Mouse (Mus musculus): ENCODE measurements around the gene Atp6ap1. TPM values are rescaled to one million over a fixed set of nuclear protein-coding genes. Genes with fewer than 3 reads are reported as not detected.

Atp6ap1 gene
- polyA plus RNA-seq, 1 experiment from 2014 or later = 191 TPM

GRCm38 (mm10) chrX:74312540-74313464, 15.9 kb downstream of the Atp6ap1 start, which contains the start of gene Fam50a:
Gene Fam50a (plus strand): TSS chrX:74313033.
- ATAC-seq (replicated peaks) = peak; percentile 97
- Histone ChIP-seq H3K4me2 (replicated peaks) (peak within 1 kb of the TSS; percentile 65), H3K4me1 (peaks cover 13% of the 10 kb centered on the region), H3K27ac (replicated peaks) (peak within 1 kb of the TSS; percentile 90), H3K27me3 (no peaks in the 10 kb centered on the region), H3K36me3 (peaks cover 15% of the 10 kb centered on the region; the same call in 1 of the 2 replicates), H3K4me3 (peak within 1 kb of the TSS; percentile 71), H3K9ac (replicated peaks) (peak within 1 kb of the TSS; percentile 74), H3K9me3 (no peaks in the 10 kb centered on the region)
- whole genome bisulfite sequencing = 23% methylated on average over 59 of the region's 59 CpGs

- Histone ChIP-seq H3K9ac (replicated peaks) (peak within 1 kb of the TSS; percentile 70), H3K9me3 (no peaks in the 10 kb centered on the region), H3K27me3 (no peaks in the 10 kb centered on the region), H3K4me1 (peaks cover 36% of the 10 kb centered on the region), H3K4me2 (replicated peaks) (peak within 1 kb of the TSS; percentile 62), H3K36me3 (no peaks in the 10 kb centered on the region), H3K4me3 (peak within 1 kb of the TSS; percentile 56), H3K27ac (replicated peaks) (peak within 1 kb of the TSS; percentile 92)
- peak; percentile 95 for ATAC-seq (replicated peaks)
- WGBS = 27% methylated on average over 28 of the region's 30 CpGs
Measured at GRCm38 (mm10) chrX:74328725-74329161, 31.8 kb downstream of the Atp6ap1 start, which contains the start of gene Plxna3. Gene Plxna3 (plus strand): TSS chrX:74329066.

- ATAC-seq (replicated peaks) = peak; percentile 54
- Histone ChIP-seq H3K9ac (replicated peaks) (peak overlapping the region; percentile 70), H3K4me1 (peaks cover 36% of the 10 kb centered on the region), H3K9me3 (no peaks in the 10 kb centered on the region), H3K36me3 (no peaks in the 10 kb centered on the region), H3K4me2 (replicated peaks) (peak overlapping the region; percentile 62), H3K27ac (replicated peaks) (peak overlapping the region; percentile 92), H3K4me3 (peak overlapping the region; percentile 56), H3K27me3 (no peaks in the 10 kb centered on the region)
- WGBS = 16% methylated on average over 10 of the region's 10 CpGs
Measured at GRCm38 (mm10) chrX:74329215-74329671, 32.3 kb downstream of the Atp6ap1 start.

GRCm38 (mm10) chrX:74330166-74330930, 33.5 kb downstream of the Atp6ap1 start:
- H3K36me3 ChIP-seq = peaks cover 6% of the 10 kb centered on the region
- H3K4me2 ChIP-seq (replicated peaks) = peak overlapping the region; percentile 62
- peak overlapping the region; percentile 70 for H3K9ac ChIP-seq (replicated peaks)
- WGBS = 41% methylated on average over 2 of the region's 2 CpGs
- no peaks in the 10 kb centered on the region for H3K27me3 ChIP-seq
- H3K27ac ChIP-seq (replicated peaks) = peak overlapping the region; percentile 92
- H3K9me3 ChIP-seq = no peaks in the 10 kb centered on the region
- H3K4me3 ChIP-seq = peak overlapping the region; percentile 56
- peaks cover 36% of the 10 kb centered on the region for H3K4me1 ChIP-seq
- no peak for ATAC-seq (replicated peaks)

DNA sequence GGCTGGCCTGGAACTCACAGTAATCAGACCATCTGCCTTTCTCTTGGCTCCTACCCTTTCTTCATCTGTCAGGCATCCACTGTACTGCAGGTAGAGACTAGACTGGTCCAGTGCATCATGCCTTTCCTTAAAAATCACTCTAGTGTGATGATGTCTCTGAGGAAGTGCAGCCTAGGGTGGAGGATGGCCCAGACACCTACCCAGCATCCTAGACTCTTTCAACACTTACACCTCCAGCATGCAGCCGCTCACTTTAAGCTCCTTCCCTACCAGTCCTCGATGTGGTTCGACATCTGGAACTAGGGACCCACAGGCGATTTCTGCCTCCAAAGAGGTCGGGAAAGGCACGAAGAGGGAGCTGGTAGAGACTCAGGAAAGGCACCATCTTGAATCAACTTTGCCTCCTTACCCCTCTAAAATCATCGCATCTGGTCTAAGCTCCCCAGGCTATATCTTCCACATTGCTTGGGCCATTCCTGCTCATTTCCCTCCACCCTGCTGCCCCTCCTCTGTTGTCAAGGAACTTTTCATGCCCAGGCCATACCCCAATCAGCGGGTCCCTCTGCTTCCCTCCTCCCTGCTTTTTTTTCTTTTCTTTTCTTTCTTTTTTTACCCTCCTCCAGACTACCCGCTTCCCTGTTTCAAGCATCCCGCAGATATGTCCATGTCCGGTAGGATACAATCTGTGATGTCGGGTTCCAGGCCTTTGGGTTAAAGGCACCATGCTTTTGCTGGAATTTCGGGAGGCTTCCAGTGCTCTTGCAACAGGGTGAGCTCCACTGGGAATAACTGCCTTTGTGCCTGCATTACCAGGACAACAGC, 56.0 kb downstream of the Atp6ap1 start:
- ATAC-seq (replicated peaks) = peak; percentile 74
- Histone ChIP-seq H3K9me3 (no peaks in the 10 kb centered on the region), H3K4me1 (peaks cover 4% of the 10 kb centered on the region; the same call in 1 of the 2 replicates), H3K27me3 (no peaks in the 10 kb centered on the region), H3K9ac (replicated peaks) (peak overlapping the region; percentile 51), H3K4me3 (peak overlapping the region; percentile 45), H3K4me2 (replicated peaks) (peak overlapping the region; percentile 54), H3K27ac (replicated peaks) (peak overlapping the region; percentile 74), H3K36me3 (no peaks in the 10 kb centered on the region)
- 27% methylated on average over 13 of the region's 13 CpGs for WGBS

DNA sequence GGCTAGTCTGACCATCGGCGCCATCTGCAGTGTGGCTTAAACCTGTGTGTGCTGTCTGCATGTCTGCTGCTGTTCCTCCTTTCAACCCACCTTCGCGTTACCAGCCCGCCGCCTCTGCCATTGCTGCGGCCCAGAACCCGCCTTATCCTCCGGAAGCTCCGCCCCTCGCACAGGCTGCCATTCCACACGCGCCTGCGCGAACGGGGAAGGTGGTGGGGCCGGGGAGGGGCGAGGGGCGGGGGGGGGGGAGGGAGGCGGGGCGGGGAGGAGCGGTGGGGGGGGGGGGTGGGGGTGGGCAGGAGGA, 56.5 kb downstream of the Atp6ap1 start, which contains the start of gene Lage3:
Gene Lage3, minus strand, starts transcription at position 152 of the 304 bp plus-strand sequence.
- no peaks in the 10 kb centered on the region for H3K27me3 ChIP-seq
- peak within 1 kb of the TSS; percentile 74 for H3K27ac ChIP-seq (replicated peaks)
- whole genome bisulfite sequencing = 16% methylated on average over 10 of the region's 22 CpGs
- H3K9ac ChIP-seq (replicated peaks) = peak within 1 kb of the TSS; percentile 51
- peak within 1 kb of the TSS; percentile 54 for H3K4me2 ChIP-seq (replicated peaks)
- peak; percentile 89 for ATAC-seq (replicated peaks)
- peaks cover 4% of the 10 kb centered on the region; the same call in 1 of the 2 replicates for H3K4me1 ChIP-seq
- no peaks in the 10 kb centered on the region for H3K9me3 ChIP-seq
- no peaks in the 10 kb centered on the region for H3K36me3 ChIP-seq
- peak within 1 kb of the TSS; percentile 45 for H3K4me3 ChIP-seq

Small RNAs within 50 kb of the gene (microRNA-seq; reads per million reads assigned to microRNA genes)
- gene Mir7091 (not detected), gene Mir7092 (1.5 reads per million)

Other genes starting within 250 kb of the Atp6ap1 start
- not detected in 2 replicates for gene Opn1mw, start 169.6 kb upstream of the Atp6ap1 start, polyA plus RNA-seq (2015; fragmentation: Nextera tagmentation; extraction: Ambion mirVana)
- 15.9 and 16.4 TPM in 2 replicates for gene Mecp2, start 161.7 kb upstream of the Atp6ap1 start, polyA plus RNA-seq (2015; fragmentation: Nextera tagmentation; extraction: Ambion mirVana)
- not detected in 2 replicates for gene Tex28, start 129.3 kb upstream of the Atp6ap1 start, polyA plus RNA-seq (2015; fragmentation: Nextera tagmentation; extraction: Ambion mirVana)
- gene Tktl1, start 119.8 kb upstream of the Atp6ap1 start, polyA plus RNA-seq (2015; fragmentation: Nextera tagmentation; extraction: Ambion mirVana) = 0.19 TPM in 1 of 2 replicates, not detected in the other
- 105 and 116 TPM in 2 replicates for gene Flna, start 47.3 kb upstream of the Atp6ap1 start, polyA plus RNA-seq (2015; fragmentation: Nextera tagmentation; extraction: Ambion mirVana)
- 17.7 and 18.1 TPM in 2 replicates for gene Emd, start 42.4 kb upstream of the Atp6ap1 start, polyA plus RNA-seq (2015; fragmentation: Nextera tagmentation; extraction: Ambion mirVana)
- gene Rpl10, start 26.3 kb upstream of the Atp6ap1 start, polyA plus RNA-seq (2015; fragmentation: Nextera tagmentation; extraction: Ambion mirVana) = 503 and 525 TPM in 2 replicates
- 93.6 and 101 TPM in 2 replicates for gene Taz, start 15.2 kb upstream of the Atp6ap1 start, polyA plus RNA-seq (2015; fragmentation: Nextera tagmentation; extraction: Ambion mirVana)
- gene Dnase1l1, start 14.8 kb upstream of the Atp6ap1 start, polyA plus RNA-seq (2015; fragmentation: Nextera tagmentation; extraction: Ambion mirVana) = 2.2 and 2.4 TPM in 2 replicates
- 923 and 936 TPM in 2 replicates for gene Gdi1, start 7.9 kb downstream of the Atp6ap1 start, polyA plus RNA-seq (2015; fragmentation: Nextera tagmentation; extraction: Ambion mirVana)
- 65.1 and 65.6 TPM in 2 replicates for gene Fam50a, start 15.9 kb downstream of the Atp6ap1 start, polyA plus RNA-seq (2015; fragmentation: Nextera tagmentation; extraction: Ambion mirVana)
- gene Plxna3, start 32.0 kb downstream of the Atp6ap1 start, polyA plus RNA-seq (2015; fragmentation: Nextera tagmentation; extraction: Ambion mirVana) = 63.0 and 68.8 TPM in 2 replicates
- 82.9 and 87.9 TPM in 2 replicates for gene Lage3, start 56.5 kb downstream of the Atp6ap1 start, polyA plus RNA-seq (2015; fragmentation: Nextera tagmentation; extraction: Ambion mirVana)
- gene Ubl4a, start 76.1 kb downstream of the Atp6ap1 start, polyA plus RNA-seq (2015; fragmentation: Nextera tagmentation; extraction: Ambion mirVana) = 68.4 and 69.0 TPM in 2 replicates
- gene Slc10a3, start 76.3 kb downstream of the Atp6ap1 start, polyA plus RNA-seq (2015; fragmentation: Nextera tagmentation; extraction: Ambion mirVana) = 6.9 and 7.0 TPM in 2 replicates
- 36.3 and 40.1 TPM in 2 replicates for gene Fam3a, start 96.2 kb downstream of the Atp6ap1 start, polyA plus RNA-seq (2015; fragmentation: Nextera tagmentation; extraction: Ambion mirVana)
- 18.1 and 19.7 TPM in 2 replicates for gene Ikbkg, start 96.2 kb downstream of the Atp6ap1 start, polyA plus RNA-seq (2015; fragmentation: Nextera tagmentation; extraction: Ambion mirVana)
- gene G6pdx, start 132.1 kb downstream of the Atp6ap1 start, polyA plus RNA-seq (2015; fragmentation: Nextera tagmentation; extraction: Ambion mirVana) = 61.0 and 63.2 TPM in 2 replicates
- gene Gm6880, start 184.3 kb downstream of the Atp6ap1 start, polyA plus RNA-seq (2015; fragmentation: Nextera tagmentation; extraction: Ambion mirVana) = not detected in 2 replicates